Mouse (Mus musculus) cerebellum, adult 9-11 months (tissue): ENCODE data around the gene Cfap300.

Source experiments
- DNase-seq: peaks from one replicate; pipeline ENCODE4 v3.0.0; 2022

Cfap300 gene

GRCm38 (mm10) chr9:7980162-7980561, 62.5 kb downstream of the Cfap300 start:
- no peak for DNase-seq

- DNase-seq: no peak
Measured at GRCm38 (mm10) chr9:7979153-7979916, 63.3 kb downstream of the Cfap300 start.

- no peak for DNase-seq
Measured at GRCm38 (mm10) chr9:7978502-7978901, 64.1 kb downstream of the Cfap300 start.

GRCm38 (mm10) chr9:7977587-7977986, 65.0 kb downstream of the Cfap300 start:
- DNase-seq: no peak

GRCm38 (mm10) chr9:7971993-7972392, 70.6 kb downstream of the Cfap300 start:
- DNase-seq: no peak
